Mouse (Mus musculus): ENCODE data around the gene Pgf.

DNA sequence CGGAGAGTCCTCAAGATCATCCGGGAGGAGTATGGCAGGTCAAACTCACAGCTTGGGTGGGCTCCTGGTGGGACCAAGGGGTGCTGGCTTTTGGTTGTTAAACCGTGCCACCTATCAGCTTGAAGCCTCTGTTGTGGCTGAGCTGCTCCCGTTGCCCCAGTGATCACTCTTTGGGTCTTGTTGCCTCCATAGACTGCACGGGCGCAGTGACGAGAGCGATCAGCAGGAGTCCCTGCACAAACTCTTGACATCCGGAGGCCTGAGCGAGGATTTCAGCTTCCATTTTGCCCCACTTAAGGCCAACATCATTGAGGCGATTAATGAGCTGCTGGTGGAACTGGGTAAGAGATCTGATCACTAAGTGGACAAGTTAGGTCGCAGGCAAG, 42.3 kb upstream of the Pgf start:
- no peak for TF ChIP-seq CTCF (IDR thresholded peaks at IDR 0.05; ENCODE audit: extremely low read depth, insufficient read depth, insufficient read length, insufficient replicate concordance)
- no peak for TF ChIP-seq POLR2A (IDR thresholded peaks at IDR 0.05; ENCODE audit: low read depth, low read length)
